Mouse (Mus musculus) liver, embryonic 12.5 days (tissue): ENCODE data around the gene Copz1. TPM values are rescaled to one million over a fixed set of nuclear protein-coding genes. Genes with fewer than 3 reads are reported as not detected.

ENCODE experiments used
- microRNA counts: library from miRNA; unstranded; fragments of <30 nt; microRNA quantifications from one replicate; lab custom pipeline; 2017
- microRNA-seq: library from miRNA; unstranded; fragments of <30 nt; microRNA quantifications from one replicate; pipeline ENCODE4, GENCODE M21; 2017
- polyA plus RNA-seq: library from polyadenylated mRNA; unstranded; fragments of >200 nt; fragmentation: Nextera tagmentation; extraction: Ambion mirVana; gene quantifications from 2 replicates; pipeline ENCODE4 v1.2.1, GENCODE M21; 2016

The Copz1 gene
- polyA plus RNA-seq, 1 experiment from 2014 or later: 250 TPM

MicroRNAs encoded within 50 kb of the gene (microRNA counts, 519-probe panel; counts per million panel counts)
- 5,542 counts per million, percentile 89 among the panel's probes with 10 or more counts for microRNA mmu-miR-148b (lab: Ali Mortazavi, UCI)

Small RNA genes within 50 kb of the gene (microRNA-seq; reads per million reads assigned to microRNA genes)
- gene Mir148b: 532 reads per million, percentile 68 among the genes with 10 or more reads in this experiment

Other genes starting within 250 kb of the Copz1 start
- 6.7 and 7.8 TPM in 2 replicates for gene Smug1, start 105.6 kb upstream of the Copz1 start, polyA plus RNA-seq
- 84.2 and 84.5 TPM in 2 replicates for gene Cbx5, start 32.9 kb upstream of the Copz1 start, polyA plus RNA-seq
- gene Hnrnpa1, start 32.3 kb upstream of the Copz1 start, polyA plus RNA-seq: 584 and 591 TPM in 2 replicates
- 168 TPM in 2 replicates for gene Nfe2, start 14.3 kb upstream of the Copz1 start, polyA plus RNA-seq
- 0.75 and 0.78 TPM in 2 replicates for gene Gpr84, start 37.9 kb downstream of the Copz1 start, polyA plus RNA-seq
- 7.7 and 8.2 TPM in 2 replicates for gene Zfp385a, start 67.4 kb downstream of the Copz1 start, polyA plus RNA-seq
- 21.8 and 23.2 TPM in 2 replicates for gene Itga5, start 94.0 kb downstream of the Copz1 start, polyA plus RNA-seq
- gene Gtsf1, start 157.8 kb downstream of the Copz1 start, polyA plus RNA-seq: not detected in 2 replicates
- gene Gtsf2, start 175.8 kb downstream of the Copz1 start, polyA plus RNA-seq: not detected in 2 replicates
- gene Nckap1l, start 181.1 kb downstream of the Copz1 start, polyA plus RNA-seq: 7.8 and 9.1 TPM in 2 replicates
- gene Pde1b, start 230.3 kb downstream of the Copz1 start, polyA plus RNA-seq: 0.30 and 0.36 TPM in 2 replicates